In genomic region chr10:93589281-93589848, GRCm38 (mm10) we compare ENCODE assay signal across 8 mouse cellular contexts. TPM values are rescaled to one million over a fixed set of nuclear protein-coding genes. Genes with fewer than 3 reads are reported as not detected.
DNase-seq lines count a peak whose midpoint lies in the region; ATAC-seq and TF ChIP-seq lines count a peak whose summit lies in the region.

Snrpf (minus strand) TSS chr10:93589706.

- H3K36me3 ChIP-seq in forebrain, embryonic 10.5 days (replicated peaks) = peaks cover 38% of the 10 kb centered on the region
- peaks cover 18% of the 10 kb centered on the region; the same call in 1 of the 2 replicates for H3K36me3 ChIP-seq in heart, embryonic 15.5 days
- peaks cover 10% of the 10 kb centered on the region for H3K36me3 ChIP-seq in liver, embryonic 14.5 days (replicated peaks; ENCODE audit: control insufficient read depth, insufficient read depth, low read depth)
- H3K36me3 ChIP-seq in neural tube, embryonic 11.5 days (ENCODE audit: control insufficient read depth, insufficient read depth, low read length) = no peaks in the 10 kb centered on the region
- H3K36me3 ChIP-seq in stomach, postnatal 0 days (ENCODE audit: control insufficient read depth, insufficient read depth, low read length) = no peaks in the 10 kb centered on the region

- peak within 1 kb of the TSS; percentile 85 for H3K4me3 ChIP-seq in forebrain, embryonic 10.5 days
- H3K4me3 ChIP-seq in heart, embryonic 15.5 days = peak within 1 kb of the TSS; percentile 85
- H3K4me3 ChIP-seq in liver, embryonic 14.5 days (ENCODE audit: insufficient read depth in 1 of 2, low read depth in 2 of 2, low read length in 2 of 2) = peak within 1 kb of the TSS; percentile 80 to 87
- H3K4me3 ChIP-seq in neural tube, embryonic 11.5 days (ENCODE audit: low read depth, low read length) = peak within 1 kb of the TSS; percentile 68
- H3K4me3 ChIP-seq in stomach, postnatal 0 days (ENCODE audit: low read depth, low read length) = peak within 1 kb of the TSS; percentile 77

- peak; percentile 88 for ATAC-seq in heart, embryonic 15.5 days (replicated peaks; ENCODE audit: insufficient number of reproducible peaks, insufficient read depth, low FRiP score, low read depth)
- ATAC-seq in liver, embryonic 14.5 days (ENCODE audit: insufficient read depth) = peak; percentile 86
- ATAC-seq in neural tube, embryonic 11.5 days (ENCODE audit: insufficient read depth, low FRiP score, low TSS enrichment) = peak; percentile 89
- peak; percentile 93 for ATAC-seq in stomach, postnatal 0 days (ENCODE audit: low FRiP score, low TSS enrichment)

- no peak for TF ChIP-seq CTCF in liver, embryonic 14.5 days (IDR thresholded peaks at IDR 0.05; ENCODE audit: low read depth)
- TF ChIP-seq CTCF in stomach, postnatal 0 days (IDR thresholded peaks at IDR 0.05; ENCODE audit: low read depth) = 0 out of 2 replicates have a peak, but pooled peaks have one; percentile 1

- peak within 1 kb of the TSS; percentile 75 for H3K4me2 ChIP-seq in heart, embryonic 15.5 days
- peak within 1 kb of the TSS; percentile 87 for H3K4me2 ChIP-seq in liver, embryonic 14.5 days (ENCODE audit: low read depth)
- peak within 1 kb of the TSS; percentile 89 for H3K4me2 ChIP-seq in neural tube, embryonic 11.5 days (ENCODE audit: low read depth)
- peak within 1 kb of the TSS; percentile 78 for H3K4me2 ChIP-seq in stomach, postnatal 0 days (replicated peaks; ENCODE audit: low read depth)

- no peaks in the 10 kb centered on the region for H3K27me3 ChIP-seq in forebrain, embryonic 10.5 days (ENCODE audit: poor library complexity, severe bottlenecking)
- no peaks in the 10 kb centered on the region for H3K27me3 ChIP-seq in heart, embryonic 15.5 days
- no peaks in the 10 kb centered on the region for H3K27me3 ChIP-seq in liver, embryonic 14.5 days (ENCODE audit: control insufficient read depth, insufficient read depth, low read length)
- H3K27me3 ChIP-seq in neural tube, embryonic 11.5 days (ENCODE audit: control insufficient read depth, insufficient read depth, low read length) = no peaks in the 10 kb centered on the region
- H3K27me3 ChIP-seq in stomach, postnatal 0 days (ENCODE audit: control insufficient read depth, insufficient read depth, low read length) = no peaks in the 10 kb centered on the region

- H3K4me1 ChIP-seq in forebrain, embryonic 10.5 days = peaks cover 19% of the 10 kb centered on the region
- peaks cover 20% of the 10 kb centered on the region for H3K4me1 ChIP-seq in heart, embryonic 15.5 days (replicated peaks)
- peaks cover 7 to 19% of the 10 kb centered on the region in 2 experiments for H3K4me1 ChIP-seq in liver, embryonic 14.5 days (replicated peaks; ENCODE audit: control insufficient read depth in 2 of 2, insufficient read depth in 2 of 2, low read length in 1 of 2)
- peaks cover 11% of the 10 kb centered on the region; the same call in 1 of the 2 replicates for H3K4me1 ChIP-seq in neural tube, embryonic 11.5 days (ENCODE audit: control insufficient read depth, insufficient read depth, low read length)
- H3K4me1 ChIP-seq in stomach, postnatal 0 days (replicated peaks; ENCODE audit: control insufficient read depth, insufficient read depth) = no peaks in the 10 kb centered on the region

- peak within 1 kb of the TSS; percentile 73 for H3K9ac ChIP-seq in heart, embryonic 15.5 days
- peak within 1 kb of the TSS; percentile 78 for H3K9ac ChIP-seq in liver, embryonic 14.5 days (replicated peaks)
- H3K9ac ChIP-seq in neural tube, embryonic 11.5 days (ENCODE audit: low read length) = peak within 1 kb of the TSS; percentile 93
- peak within 1 kb of the TSS; percentile 80 for H3K9ac ChIP-seq in stomach, postnatal 0 days (ENCODE audit: low read length)

- H3K27ac ChIP-seq in forebrain, embryonic 10.5 days = peak within 1 kb of the TSS; percentile 98
- H3K27ac ChIP-seq in heart, embryonic 15.5 days = peak within 1 kb of the TSS; percentile 71
- H3K27ac ChIP-seq in liver, embryonic 14.5 days = no peak within 1 kb of the TSS; the same call in 1 of the 2 replicates
- peak within 1 kb of the TSS; percentile 74 for H3K27ac ChIP-seq in neural tube, embryonic 11.5 days (ENCODE audit: low read depth, low read length)
- H3K27ac ChIP-seq in stomach, postnatal 0 days (replicated peaks) = peak within 1 kb of the TSS; percentile 56; the same call in 1 of the 2 replicates

- DNase-seq in CD8-positive naive resting alpha-beta T cell, adult 2 months (ENCODE audit: low read depth in 2 of 2, low spot score in 2 of 2) = peak; percentile 89 to 94
- peak; percentile 96 for DNase-seq in c-Kit-positive CD71-negative TER-119-negative erythroid progenitor cells, embryonic 14.5 days (ENCODE audit: low read depth)
- DNase-seq in forebrain, embryonic 10.5 days (ENCODE audit: extremely low spot score, low spot score) = peak; percentile 94
- DNase-seq in kidney, postnatal 25 days = peak; percentile 92 to 94
- peak; percentile 90 to 93 (median 92) for DNase-seq in liver, embryonic 14.5 days (ENCODE audit: low read depth in 3 of 3, low spot score in 3 of 3)
- peak; percentile 96 for DNase-seq in neural tube, embryonic 11.5 days (ENCODE audit: low spot score)
- peak; percentile 92 for DNase-seq in stomach, postnatal 0 days (ENCODE audit: low spot score)

- no peak for TF ChIP-seq EP300 in liver, embryonic 14.5 days (IDR thresholded peaks at IDR 0.05; ENCODE audit: low read depth)
- no peak for TF ChIP-seq EP300 in stomach, postnatal 0 days (optimal IDR thresholded peaks at IDR 0.05)

- H3K9me3 ChIP-seq in forebrain, embryonic 10.5 days = no peaks in the 10 kb centered on the region
- no peaks in the 10 kb centered on the region for H3K9me3 ChIP-seq in heart, embryonic 15.5 days (replicated peaks)
- no peaks in the 10 kb centered on the region for H3K9me3 ChIP-seq in liver, embryonic 14.5 days (ENCODE audit: control insufficient read depth, low read length)
- no peaks in the 10 kb centered on the region for H3K9me3 ChIP-seq in neural tube, embryonic 11.5 days (ENCODE audit: control insufficient read depth, low read length)
- no peaks in the 10 kb centered on the region for H3K9me3 ChIP-seq in stomach, postnatal 0 days (ENCODE audit: control insufficient read depth, low read length)

- under 1% methylated on average over 63 of the region's 63 CpGs for WGBS in forebrain, embryonic 10.5 days
- WGBS in heart, embryonic 15.5 days = under 1% methylated on average over 63 of the region's 63 CpGs
- WGBS in liver, embryonic 14.5 days (ENCODE audit: insufficient replicate concordance) = under 1% methylated on average over 56 of the region's 63 CpGs
- WGBS in neural tube, embryonic 11.5 days = under 1% methylated on average over 63 of the region's 63 CpGs
- WGBS in stomach, postnatal 0 days = under 1% methylated on average over 38 of the region's 63 CpGs

RNA-seq across cellular contexts. Expression of gene Snrpf, which starts in this region (rescaled TPM):
- polyA plus RNA-seq in forebrain, embryonic 10.5 days (2016; fragmentation: Nextera tagmentation; extraction: Ambion mirVana) = 202 and 205 TPM in 2 replicates
- 60.5 and 69.9 TPM in 2 replicates for polyA plus RNA-seq in heart, embryonic 15.5 days (2015; fragmentation: Nextera tagmentation; extraction: Ambion mirVana)
- 52.9 and 104 TPM in 2 replicates for polyA plus RNA-seq in liver, embryonic 14.5 days (2012; rRNA removed)
- 85.5 and 88.1 TPM in 2 replicates for polyA plus RNA-seq in liver, embryonic 14.5 days (2014; fragmentation: Nextera tagmentation; extraction: Ambion mirVana)
- 135 and 139 TPM in 2 replicates for polyA plus RNA-seq in neural tube, embryonic 11.5 days (2014; fragmentation: Nextera tagmentation; extraction: Ambion mirVana)
- polyA plus RNA-seq in stomach, postnatal 0 days (2015; fragmentation: Nextera tagmentation; extraction: Ambion mirVana) = 67.4 and 74.5 TPM in 2 replicates
